In genomic region chr3:65441586-65442111, GRCm38 (mm10) we compare ENCODE assay signal across 7 mouse cellular contexts. TPM values are rescaled to one million over a fixed set of nuclear protein-coding genes. Genes with fewer than 3 reads are reported as not detected.
A peak's percentile ranks its signal among the peaks of the same experiment; 100 is the strongest.
DNase-seq lines count a peak whose midpoint lies in the region; TF ChIP-seq lines count a peak whose summit lies in the region.

No protein-coding gene starts in this region.

- no peak for TF ChIP-seq POLR2A in myocyte (IDR thresholded peaks at IDR 0.05; ENCODE audit: insufficient read length, low read depth)
- TF ChIP-seq POLR2A in thymus, adult 2 months (IDR thresholded peaks at IDR 0.05; ENCODE audit: control insufficient read depth, extremely low read depth, insufficient read depth, low read length, poor library complexity), result no peak

- no peaks in the 10 kb centered on the region for H3K36me3 ChIP-seq in myocyte (ENCODE audit: control insufficient read depth, insufficient read depth)
- no peaks in the 10 kb centered on the region for H3K36me3 ChIP-seq in thymus, adult 2 months (ENCODE audit: control insufficient read depth, insufficient read depth, low read length)

- peak; percentile 41 to 57 for DNase-seq in cerebellum, postnatal 36 days
- DNase-seq in gastrocnemius, postnatal 36 days, result peak; percentile 50 to 52
- DNase-seq in kidney, adult 8-10 months, result peak; percentile 29 to 32
- DNase-seq in left cerebral cortex, postnatal 4 days, result peak; percentile 67
- DNase-seq in thymus, adult 2 months, result no peak

- TF ChIP-seq CTCF in thymus, adult 2 months (IDR thresholded peaks at IDR 0.05; ENCODE audit: borderline replicate concordance, control insufficient read depth, extremely low read depth, insufficient read depth, low read length, poor library complexity), result no peak

- intact Hi-C loops in gastrocnemius, postnatal 36 days (cut with DNase I), result loop anchor here (5.0 kb wide), 1 partner anchor 86 kb away; the partner anchor contains the start of gene Tiparp
- intact Hi-C loops in left cerebral cortex, postnatal 4 days (cut with DNase I), result no loop called here

- peak overlapping the region; percentile 74 for H3K27ac ChIP-seq in brown adipose tissue, adult 24 weeks (replicated peaks; ENCODE audit: low read depth, low read length)
- no peak overlapping the region for H3K27ac ChIP-seq in thymus, adult 2 months (ENCODE audit: control insufficient read depth, insufficient read depth, low read length)

- WGBS in thymus, adult 2 months, result 69% methylated on average over 8 of the region's 8 CpGs

- peak overlapping the region; percentile 72 for H3K4me2 ChIP-seq in myocyte (ENCODE audit: low read depth)

- no peaks in the 10 kb centered on the region for H3K79me2 ChIP-seq in myocyte (ENCODE audit: control insufficient read depth, insufficient read depth)

- H3K27me3 ChIP-seq in myocyte (ENCODE audit: control insufficient read depth, insufficient read depth, insufficient read length), result no peaks in the 10 kb centered on the region
- H3K27me3 ChIP-seq in thymus, adult 2 months (ENCODE audit: control insufficient read depth, insufficient read depth, low read length), result no peaks in the 10 kb centered on the region

- no peak overlapping the region for H3ac ChIP-seq in myocyte (ENCODE audit: control insufficient read depth, insufficient read length)

- peak overlapping the region; percentile 39 for H3K4me3 ChIP-seq in brown adipose tissue, adult 24 weeks (ENCODE audit: insufficient read depth, low read depth, low read length)
- H3K4me3 ChIP-seq in myocyte, result no peak overlapping the region
- H3K4me3 ChIP-seq in thymus, adult 2 months (ENCODE audit: control insufficient read depth, insufficient read depth, low read length), result no peak overlapping the region

- H3K4me1 ChIP-seq in brown adipose tissue, adult 24 weeks (ENCODE audit: control insufficient read depth, insufficient read depth, insufficient read length, low read length), result no peaks in the 10 kb centered on the region
- H3K4me1 ChIP-seq in thymus, adult 2 months (replicated peaks; ENCODE audit: control insufficient read depth, insufficient read depth, low read length), result peaks cover 3% of the 10 kb centered on the region; the same call in 1 of the 2 replicates

TF ChIP-seq in myocyte, 11 proteins besides CTCF, POLR2A, EP300 and RAD21:
- TF ChIP-seq MYOD1 (IDR thresholded peaks at IDR 0.05; ENCODE audit: control insufficient read depth in 1 of 3, insufficient read length in 2 of 3, low read depth in 2 of 3) (peak in 1 of 3 experiments; percentile 29), TCF3 (IDR thresholded peaks at IDR 0.05; ENCODE audit: insufficient read length, low read depth) (no peak)

RNA-seq across cellular contexts. Expression of gene Ssr3, which starts 49.2 kb away (rescaled TPM):
- polyA plus RNA-seq in brown adipose tissue, adult 24 weeks (2012; ENCODE audit: insufficient read depth, insufficient read length, missing spikeins), result 121 and 123 TPM in 2 replicates
- total RNA-seq in gastrocnemius, postnatal 36 days (2021), result 100 to 1,000 TPM; 125 to 145 TPM
- 100 to 1,000 TPM; 133 to 147 TPM for total RNA-seq in left cerebral cortex, postnatal 4 days (2021)
- 76.8 TPM for polyA plus RNA-seq in myocyte (2012; fragmentation: generic; extraction: Trizol)
- 49.9 and 55.2 TPM in 2 replicates for polyA plus RNA-seq in thymus, adult 2 months (2012; rRNA removed)
